In genomic region chr6:30736864-30737547, GRCm38 (mm10) we compare ENCODE assay signal across 8 mouse cellular contexts. TPM values are rescaled to one million over a fixed set of nuclear protein-coding genes. Genes with fewer than 3 reads are reported as not detected.
A peak's percentile ranks its signal among the peaks of the same experiment; 100 is the strongest.
DNase-seq lines count a peak whose midpoint lies in the region; ATAC-seq and TF ChIP-seq lines count a peak whose summit lies in the region.

No protein-coding gene starts in this region.

- no peaks in the 10 kb centered on the region for H3K27me3 ChIP-seq in forebrain, postnatal 0 days (ENCODE audit: insufficient read depth, low read length)

- peak overlapping the region; percentile 86 for H3K27ac ChIP-seq in forebrain, postnatal 0 days (ENCODE audit: low read depth, low read length)

- H3K36me3 ChIP-seq in forebrain, postnatal 0 days (ENCODE audit: insufficient read depth): no peaks in the 10 kb centered on the region

- peak; percentile 79 for TF ChIP-seq CTCF in forebrain, postnatal 0 days (IDR thresholded peaks at IDR 0.05; ENCODE audit: low read depth)
- TF ChIP-seq CTCF in lung, adult 2 months (IDR thresholded peaks at IDR 0.05; ENCODE audit: insufficient read depth, low read length): peak; percentile 54; the same call in 1 of the 2 replicates

- 0 out of 2 replicates have a peak, but pooled peaks cover 30% of the 10 kb centered on the region for H3K9me3 ChIP-seq in forebrain, postnatal 0 days (ENCODE audit: low read length)

- 53% methylated on average over 29 of the region's 29 CpGs for WGBS in forebrain, postnatal 0 days
- 51% methylated on average over 29 of the region's 29 CpGs for WGBS in lung, adult 2 months

- peak; percentile 78 for ATAC-seq in forebrain, postnatal 0 days
- no peak for ATAC-seq in inflammation-experienced regulatory T-cells, adult 6 months

- TF ChIP-seq POLR2A in lung, adult 2 months (IDR thresholded peaks at IDR 0.05; ENCODE audit: borderline replicate concordance, extremely low read depth, low read depth, low read length): no peak

- DNase-seq in Muller cell, postnatal 12 days (ENCODE audit: inconsistent ontology term): peak; percentile 84
- peak; percentile 63 for DNase-seq in cerebellum, adult 8-10 months
- peak; percentile 92 for DNase-seq in forebrain, postnatal 0 days
- peak; percentile 53 for DNase-seq in heart, postnatal 25 days (ENCODE audit: low spot score)
- peak; percentile 41 to 70 for DNase-seq in layer of hippocampus, adult 8-10 months (ENCODE audit: low spot score in 2 of 2)
- DNase-seq in lung, adult 2 months: peak; percentile 41
- peak; percentile 59 for DNase-seq in ovary, postnatal 14 days (ENCODE audit: low spot score)

- H3K9ac ChIP-seq in forebrain, postnatal 0 days: peak overlapping the region; percentile 71

- H3K4me1 ChIP-seq in forebrain, postnatal 0 days (ENCODE audit: insufficient read depth): peaks cover 5% of the 10 kb centered on the region; the same call in 1 of the 2 replicates
- no peaks in the 10 kb centered on the region for H3K4me1 ChIP-seq in lung, adult 2 months (ENCODE audit: control insufficient read depth, insufficient read depth, low read length)

- H3K4me3 ChIP-seq in forebrain, postnatal 0 days (ENCODE audit: low read depth, low read length): peak overlapping the region; percentile 55
- peak overlapping the region; percentile 35 for H3K4me3 ChIP-seq in lung, adult 2 months (replicated peaks; ENCODE audit: extremely low read depth, low read depth, low read length)

- intact Hi-C loops in heart, postnatal 25 days (cut with DNase I): no loop called here

- H3K4me2 ChIP-seq in forebrain, postnatal 0 days (ENCODE audit: low read depth): peak overlapping the region; percentile 62

RNA-seq across cellular contexts. Expression of gene Mest, which starts 13.7 kb away (rescaled TPM):
- total RNA-seq in forebrain, postnatal 0 days (2014; rRNA removed): 127 and 212 TPM in 2 replicates
- 90.4 and 146 TPM in 2 replicates for polyA plus RNA-seq in forebrain, postnatal 0 days (2015; fragmentation: Nextera tagmentation; extraction: Ambion mirVana)
- total RNA-seq in heart, postnatal 25 days (2021): 10 to 100 TPM; 12.3 to 15.2 TPM
- 10 to 100 TPM; 43.1 to 65.9 (median 50.6) TPM for total RNA-seq in layer of hippocampus, adult 8-10 months (2022)
- 108 and 160 TPM in 2 replicates for polyA plus RNA-seq in lung, adult 2 months (2012; rRNA removed)
- 1 to 10 TPM in 2 of 3 experiments, under 1 TPM in 1; 0.82 to 1.7 (median 1.5) TPM for polyA plus RNA-seq in inflammation-experienced regulatory T-cells, adult 6 months (2017; shearing (Covaris generic))

RNA-seq across cellular contexts. Expression of gene Cep41, which starts 43.5 kb away (rescaled TPM):
- total RNA-seq in forebrain, postnatal 0 days (2014; rRNA removed): 10.2 and 14.1 TPM in 2 replicates
- polyA plus RNA-seq in forebrain, postnatal 0 days (2015; fragmentation: Nextera tagmentation; extraction: Ambion mirVana): 8.8 and 10.6 TPM in 2 replicates
- 1 to 10 TPM; 1.9 to 3.1 TPM for total RNA-seq in heart, postnatal 25 days (2021)
- total RNA-seq in layer of hippocampus, adult 8-10 months (2022): 1 to 10 TPM; 5.2 to 8.1 (median 6.7) TPM
- 3.7 and 4.6 TPM in 2 replicates for polyA plus RNA-seq in lung, adult 2 months (2012; rRNA removed)
- polyA plus RNA-seq in inflammation-experienced regulatory T-cells, adult 6 months (2017; shearing (Covaris generic)): 10 to 100 TPM in 2 of 3 experiments, 1 to 10 TPM in 1; 7.9 to 12.0 (median 11.4) TPM

Comparison
In these comparisons a context has a peak if more than half of its experiments do, and no peak if none do; other contexts are left out.
1. DNase-seq: peak in every context shown above with its lines; median percentile 92 in forebrain, postnatal 0 days; 84 in Muller cell, postnatal 12 days; 63 in cerebellum, adult 8-10 months; 59 in ovary, postnatal 14 days; 56 in layer of hippocampus, adult 8-10 months; 53 in heart, postnatal 25 days; 41 in lung, adult 2 months.